Mouse (Mus musculus) right cerebral cortex, postnatal 10 days (tissue): ENCODE results near the gene Aaas.

Experiments used
- DNase-seq, 2 experiments: peaks; one replicate each; pipeline ENCODE4 v3.0.0; 2021; ENCODE audit warnings: low spot score in 2 of 2

The Aaas gene

GRCm38 (mm10) chr15:102308717-102309116 lies 41.9 kb downstream of the Aaas start:
- no peak for DNase-seq

GRCm38 (mm10) chr15:102302542-102302941 lies 48.0 kb downstream of the Aaas start:
- DNase-seq: no peak

GRCm38 (mm10) chr15:102296368-102297006 lies 54.1 kb downstream of the Aaas start:
- no peak for DNase-seq

GRCm38 (mm10) chr15:102295633-102296367 lies 54.8 kb downstream of the Aaas start, which contains the start of gene Espl1:
Gene Espl1 (plus strand): TSS chr15:102296266.
- peak; percentile 96 to 97 for DNase-seq
